Mouse (Mus musculus): ENCODE results near the gene Egr2. TPM values are rescaled to one million over a fixed set of nuclear protein-coding genes. Genes with fewer than 3 reads are reported as not detected.

Egr2 gene
- polyA plus RNA-seq, 1 experiment from 2014 or later: 0.08 TPM

DNA sequence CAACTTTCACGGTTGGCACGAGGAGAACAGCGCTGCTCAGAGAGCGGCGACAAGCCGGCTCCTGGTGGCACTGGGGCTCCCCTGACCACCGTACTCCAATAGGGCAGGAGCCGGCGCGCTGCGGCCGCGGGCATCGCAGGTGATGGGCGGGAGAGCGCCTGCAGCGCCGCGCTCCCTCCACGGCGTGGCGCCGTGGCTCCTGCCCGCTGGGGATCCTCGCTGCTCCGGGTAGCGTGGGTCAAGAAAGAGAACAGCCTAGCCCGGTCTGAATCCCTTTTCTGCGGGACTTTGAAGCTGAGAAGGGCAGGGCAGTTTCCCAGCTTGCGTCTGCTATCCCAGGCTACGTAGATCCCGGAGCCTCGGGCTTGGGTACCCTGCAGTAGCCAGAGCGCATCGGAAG lies 697 bp downstream of the Egr2 start:
- 1% methylated on average over 35 of the region's 35 CpGs for WGBS (ENCODE audit: insufficient replicate concordance)
- 0 out of 2 replicates have a peak, but pooled peaks have one; percentile 17 for ATAC-seq (ENCODE audit: low read depth)
- Histone ChIP-seq H3K4me3 (ENCODE audit: low read depth, low read length) (peak overlapping the region; percentile 69), H3K27ac (ENCODE audit: low read length) (no peak overlapping the region), H3K4me1 (ENCODE audit: control insufficient read depth, low read depth, low read length) (peaks cover 10% of the 10 kb centered on the region), H3K9me3 (replicated peaks; ENCODE audit: control insufficient read depth, low read length) (no peaks in the 10 kb centered on the region), H3K4me2 (ENCODE audit: low read depth, low read length) (peak overlapping the region; percentile 79), H3K36me3 (ENCODE audit: control insufficient read depth, insufficient read depth) (no peaks in the 10 kb centered on the region), H3K9ac (ENCODE audit: low read depth, low read length) (no peak overlapping the region), H3K27me3 (ENCODE audit: control insufficient read depth, insufficient read depth, low read depth, low read length) (peaks cover 83% of the 10 kb centered on the region)

DNA sequence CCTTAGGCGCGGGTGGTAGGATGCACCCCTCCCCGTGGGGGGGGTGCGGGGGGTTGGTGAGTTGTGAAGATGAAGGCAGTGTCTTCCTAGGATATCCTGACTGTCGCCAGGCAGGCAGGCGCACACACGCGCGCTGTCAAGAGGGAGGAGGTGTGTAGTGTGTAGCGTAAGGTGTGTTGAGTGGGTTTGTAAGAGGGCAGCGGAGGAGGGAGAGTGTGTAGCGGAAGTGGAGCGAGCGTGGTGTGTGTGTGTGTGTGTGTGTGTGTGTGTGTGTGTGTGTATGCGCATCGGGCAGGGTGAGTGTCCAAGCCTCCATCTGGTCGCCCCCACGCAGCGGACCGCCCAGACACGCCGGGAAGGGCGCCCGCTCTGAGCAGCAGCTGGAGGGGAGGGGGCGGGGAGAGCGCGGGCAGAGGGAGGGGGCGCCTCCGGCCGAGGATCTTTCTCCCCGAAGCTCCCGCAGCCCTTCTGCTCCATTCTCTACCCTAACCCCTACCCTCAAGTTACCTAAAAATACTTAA lies 1.4 kb downstream of the Egr2 start:
- no peaks in the 10 kb centered on the region for H3K9me3 ChIP-seq (replicated peaks; ENCODE audit: control insufficient read depth, low read length)
- H3K27me3 ChIP-seq (ENCODE audit: control insufficient read depth, insufficient read depth, low read depth, low read length): peaks cover 89% of the 10 kb centered on the region
- H3K27ac ChIP-seq (ENCODE audit: low read length): no peak overlapping the region
- ATAC-seq (ENCODE audit: low read depth): no peak; the same call in 1 of the 2 replicates
- peak overlapping the region; percentile 21; the same call in 1 of the 2 replicates for H3K9ac ChIP-seq (ENCODE audit: low read depth, low read length)
- peak overlapping the region; percentile 69 for H3K4me3 ChIP-seq (ENCODE audit: low read depth, low read length)
- no peaks in the 10 kb centered on the region for H3K36me3 ChIP-seq (ENCODE audit: control insufficient read depth, insufficient read depth)
- under 1% methylated on average over 30 of the region's 32 CpGs for WGBS (ENCODE audit: insufficient replicate concordance)
- peaks cover 10% of the 10 kb centered on the region for H3K4me1 ChIP-seq (ENCODE audit: control insufficient read depth, low read depth, low read length)
- peak overlapping the region; percentile 79 for H3K4me2 ChIP-seq (ENCODE audit: low read depth, low read length)

DNA sequence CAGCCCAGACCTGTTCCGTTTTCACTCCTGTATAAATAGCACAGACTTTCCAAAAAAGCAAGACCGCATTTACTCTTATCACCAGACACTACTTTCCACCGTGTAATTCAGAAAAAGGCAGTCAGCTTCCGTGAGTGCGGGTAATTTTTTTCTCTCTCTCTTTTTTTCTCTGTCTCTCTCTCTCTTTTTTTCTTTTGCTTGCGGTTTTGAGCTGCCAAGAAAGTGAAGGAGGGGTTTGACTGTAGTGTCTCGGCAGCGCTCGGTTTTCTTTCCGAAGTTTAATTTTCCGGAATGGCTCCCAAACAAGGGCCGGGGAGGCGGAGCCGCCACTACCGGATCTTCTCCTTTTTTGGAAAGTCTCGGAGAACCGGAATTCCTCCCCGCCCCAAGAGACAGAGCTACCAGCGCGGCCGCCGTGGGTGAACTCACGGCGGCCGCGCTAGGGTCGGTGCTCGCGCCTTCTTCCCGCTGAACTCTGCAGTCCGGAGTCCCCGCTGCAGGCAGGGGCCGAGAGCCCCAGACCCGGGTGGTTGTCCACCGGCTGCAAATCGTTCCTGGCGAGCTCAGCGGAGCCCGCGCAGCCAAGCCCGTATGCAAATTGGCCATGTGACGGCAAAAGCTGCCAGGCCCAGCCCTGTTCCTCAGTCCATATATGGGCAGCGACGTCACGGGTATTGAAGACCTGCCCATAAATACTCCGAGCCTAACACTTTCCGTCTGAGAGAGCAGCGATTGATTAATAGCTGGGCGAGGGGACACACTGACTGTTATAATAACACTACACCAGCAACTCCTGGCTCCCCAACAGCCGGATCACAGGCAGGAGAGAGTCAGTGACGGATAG lies 2.1 kb downstream of the Egr2 start:
- Histone ChIP-seq H3K4me2 (ENCODE audit: low read depth, low read length) (peak overlapping the region; percentile 79), H3K27me3 (ENCODE audit: control insufficient read depth, insufficient read depth, low read depth, low read length) (peaks cover 92% of the 10 kb centered on the region), H3K9me3 (replicated peaks; ENCODE audit: control insufficient read depth, low read length) (no peaks in the 10 kb centered on the region), H3K4me1 (ENCODE audit: control insufficient read depth, low read depth, low read length) (peaks cover 10% of the 10 kb centered on the region), H3K36me3 (ENCODE audit: control insufficient read depth, insufficient read depth) (no peaks in the 10 kb centered on the region), H3K27ac (ENCODE audit: low read length) (0 out of 2 replicates have a peak overlapping the region, but pooled peaks have one; percentile 31), H3K4me3 (ENCODE audit: low read depth, low read length) (peak overlapping the region; percentile 69), H3K9ac (ENCODE audit: low read depth, low read length) (peak overlapping the region; percentile 35)
- peak; percentile 88 for ATAC-seq (ENCODE audit: low read depth)
- whole genome bisulfite sequencing (ENCODE audit: insufficient replicate concordance): under 1% methylated on average over 51 of the region's 51 CpGs

DNA sequence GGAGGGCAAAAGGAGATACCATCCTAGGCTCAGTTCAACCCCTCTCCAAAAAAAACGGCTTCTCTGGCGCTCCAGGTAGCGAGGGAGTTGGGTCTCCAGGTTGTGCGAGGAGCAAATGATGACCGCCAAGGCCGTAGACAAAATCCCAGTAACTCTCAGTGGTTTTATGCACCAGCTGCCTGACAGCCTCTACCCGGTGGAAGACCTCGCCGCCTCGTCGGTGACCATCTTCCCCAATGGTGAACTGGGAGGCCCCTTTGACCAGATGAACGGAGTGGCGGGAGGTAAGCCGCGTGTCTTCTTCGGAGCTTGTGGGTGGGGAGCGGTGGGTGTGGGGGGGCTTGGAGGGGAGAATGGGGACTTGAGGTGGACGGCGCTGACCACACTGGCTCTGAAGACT lies 2.8 kb downstream of the Egr2 start:
- Histone ChIP-seq H3K9ac (ENCODE audit: low read depth, low read length) (no peak overlapping the region), H3K27me3 (ENCODE audit: control insufficient read depth, insufficient read depth, low read depth, low read length) (peaks cover 85% of the 10 kb centered on the region), H3K27ac (ENCODE audit: low read length) (no peak overlapping the region), H3K4me1 (ENCODE audit: control insufficient read depth, low read depth, low read length) (peaks cover 10% of the 10 kb centered on the region), H3K4me2 (ENCODE audit: low read depth, low read length) (peak overlapping the region; percentile 79), H3K9me3 (replicated peaks; ENCODE audit: control insufficient read depth, low read length) (no peaks in the 10 kb centered on the region), H3K4me3 (ENCODE audit: low read depth, low read length) (peak overlapping the region; percentile 69), H3K36me3 (ENCODE audit: control insufficient read depth, insufficient read depth) (no peaks in the 10 kb centered on the region)
- WGBS (ENCODE audit: insufficient replicate concordance): under 1% methylated on average over 19 of the region's 19 CpGs
- no peak for ATAC-seq (ENCODE audit: low read depth)

DNA sequence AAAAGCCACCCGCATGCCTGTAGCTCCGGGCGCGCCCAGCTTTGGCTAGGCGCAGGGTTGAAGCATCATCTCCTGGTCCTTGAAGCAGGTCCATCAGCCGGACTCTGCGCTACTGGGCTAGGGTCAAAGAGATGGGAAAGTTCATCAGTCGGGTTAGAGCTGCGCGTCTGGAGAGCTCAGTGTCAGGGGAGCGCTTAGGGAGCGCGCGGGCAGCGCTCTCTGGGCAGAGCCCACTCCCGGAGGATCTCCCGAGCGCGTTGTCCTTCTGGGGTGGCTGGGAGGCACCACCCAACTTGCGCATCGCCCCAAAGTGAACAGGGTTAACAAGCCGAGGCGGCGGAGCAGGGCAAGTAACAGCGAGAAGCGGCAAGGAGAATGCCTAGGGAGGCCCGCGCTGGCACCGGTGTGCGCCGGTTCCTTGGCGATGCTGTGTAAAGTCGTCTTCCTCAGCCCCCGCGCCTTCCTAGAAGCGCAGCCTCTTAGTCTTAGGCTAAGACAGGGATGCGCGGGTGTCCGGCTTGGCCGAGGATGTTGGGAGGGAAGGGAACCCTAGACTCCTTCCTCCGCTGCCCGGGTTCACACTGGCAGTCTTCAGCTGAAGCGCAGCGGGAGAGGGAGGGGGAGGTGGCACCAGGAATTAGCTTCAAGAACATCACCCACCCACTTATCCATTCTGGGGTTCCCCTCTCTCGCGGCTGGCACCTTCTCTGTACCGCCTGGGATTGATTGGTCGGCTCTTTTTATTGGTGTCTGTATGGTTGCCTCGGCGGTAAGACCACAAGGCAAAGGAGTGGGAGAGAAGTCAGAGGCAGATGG lies 3.5 kb downstream of the Egr2 start:
- H3K27me3 ChIP-seq (ENCODE audit: control insufficient read depth, insufficient read depth, low read depth, low read length): peaks cover 78% of the 10 kb centered on the region
- no peak for ATAC-seq (ENCODE audit: low read depth)
- peaks cover 10% of the 10 kb centered on the region for H3K4me1 ChIP-seq (ENCODE audit: control insufficient read depth, low read depth, low read length)
- no peaks in the 10 kb centered on the region for H3K36me3 ChIP-seq (ENCODE audit: control insufficient read depth, insufficient read depth)
- no peak overlapping the region for H3K9ac ChIP-seq (ENCODE audit: low read depth, low read length)
- WGBS (ENCODE audit: insufficient replicate concordance): 2% methylated on average over 50 of the region's 50 CpGs
- no peak overlapping the region for H3K27ac ChIP-seq (ENCODE audit: low read length)
- no peaks in the 10 kb centered on the region for H3K9me3 ChIP-seq (replicated peaks; ENCODE audit: control insufficient read depth, low read length)
- H3K4me3 ChIP-seq (ENCODE audit: low read depth, low read length): peak overlapping the region; percentile 69; the same call in 1 of the 2 replicates
- H3K4me2 ChIP-seq (ENCODE audit: low read depth, low read length): peak overlapping the region; percentile 79; the same call in 1 of the 2 replicates

DNA sequence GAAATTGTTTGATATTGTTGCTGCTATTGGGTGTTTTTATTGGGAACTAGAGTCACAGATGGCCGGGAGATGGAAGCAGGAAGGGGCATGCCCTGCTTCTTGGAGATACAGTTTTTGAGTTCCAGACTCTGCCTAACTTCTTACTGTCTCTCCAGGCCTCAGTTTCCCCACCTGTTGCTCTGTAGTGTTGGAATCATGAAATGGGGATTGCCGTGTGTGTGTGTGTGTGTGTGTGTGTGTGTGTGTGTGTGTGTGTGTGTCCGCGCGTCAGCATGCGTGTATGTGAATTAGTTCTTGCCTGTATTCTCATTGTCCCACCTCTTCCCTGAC lies 4.1 kb downstream of the Egr2 start:
- no peaks in the 10 kb centered on the region for H3K9me3 ChIP-seq (replicated peaks; ENCODE audit: control insufficient read depth, low read length)
- 50% methylated on average over 6 of the region's 6 CpGs for WGBS (ENCODE audit: insufficient replicate concordance)
- ATAC-seq (ENCODE audit: low read depth): no peak
- H3K27ac ChIP-seq (ENCODE audit: low read length): no peak overlapping the region
- peaks cover 73% of the 10 kb centered on the region for H3K27me3 ChIP-seq (ENCODE audit: control insufficient read depth, insufficient read depth, low read depth, low read length)
- H3K4me3 ChIP-seq (ENCODE audit: low read depth, low read length): no peak overlapping the region
- peaks cover 10% of the 10 kb centered on the region for H3K4me1 ChIP-seq (ENCODE audit: control insufficient read depth, low read depth, low read length)
- H3K9ac ChIP-seq (ENCODE audit: low read depth, low read length): no peak overlapping the region
- H3K36me3 ChIP-seq (ENCODE audit: control insufficient read depth, insufficient read depth): no peaks in the 10 kb centered on the region
- no peak overlapping the region for H3K4me2 ChIP-seq (ENCODE audit: low read depth, low read length)

DNA sequence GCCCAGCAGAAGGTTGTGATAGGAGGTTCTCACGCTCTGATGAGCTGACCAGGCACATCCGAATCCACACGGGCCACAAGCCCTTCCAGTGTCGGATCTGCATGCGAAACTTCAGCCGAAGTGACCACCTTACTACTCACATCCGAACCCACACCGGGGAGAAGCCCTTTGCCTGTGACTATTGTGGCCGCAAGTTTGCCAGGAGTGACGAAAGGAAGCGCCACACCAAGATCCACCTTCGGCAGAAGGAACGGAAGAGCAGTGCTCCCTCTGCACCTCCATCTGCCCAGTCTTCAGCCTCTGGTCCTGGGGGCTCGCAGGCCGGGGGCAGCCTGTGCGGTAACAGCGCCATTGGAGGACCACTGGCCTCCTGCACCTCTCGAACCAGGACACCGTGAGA lies 5.3 kb downstream of the Egr2 start:
- Histone ChIP-seq H3K36me3 (ENCODE audit: control insufficient read depth, insufficient read depth) (no peaks in the 10 kb centered on the region), H3K27me3 (ENCODE audit: control insufficient read depth, insufficient read depth, low read depth, low read length) (peaks cover 60% of the 10 kb centered on the region), H3K9ac (ENCODE audit: low read depth, low read length) (no peak overlapping the region), H3K27ac (ENCODE audit: low read length) (no peak overlapping the region), H3K9me3 (replicated peaks; ENCODE audit: control insufficient read depth, low read length) (no peaks in the 10 kb centered on the region), H3K4me3 (ENCODE audit: low read depth, low read length) (no peak overlapping the region), H3K4me1 (ENCODE audit: control insufficient read depth, low read depth, low read length) (peaks cover 7% of the 10 kb centered on the region), H3K4me2 (ENCODE audit: low read depth, low read length) (no peak overlapping the region)
- ATAC-seq (ENCODE audit: low read depth): no peak
- 23% methylated on average over 19 of the region's 19 CpGs for WGBS (ENCODE audit: insufficient replicate concordance)

DNA sequence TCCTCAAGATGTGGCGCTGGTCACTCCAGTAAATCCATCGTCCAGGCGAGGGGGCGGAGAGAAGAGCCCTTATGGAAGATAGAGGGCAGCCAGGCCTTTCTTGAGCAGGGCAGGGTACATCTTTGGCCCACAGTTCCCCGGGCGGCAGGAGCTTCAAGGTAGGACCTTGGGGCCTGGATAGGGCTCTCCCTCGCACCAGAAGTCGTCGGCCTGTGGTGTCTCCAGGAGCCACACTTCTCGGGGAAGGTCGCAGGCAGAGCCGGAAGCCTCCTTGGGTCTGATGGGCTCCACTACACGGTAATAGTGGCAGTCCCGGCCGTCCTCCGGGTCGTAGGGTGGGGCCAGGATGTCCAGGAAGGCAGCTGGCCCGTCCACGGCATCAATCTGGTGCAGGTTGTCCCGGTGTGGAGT lies 12.6 kb downstream of the Egr2 start:
- Histone ChIP-seq H3K36me3 (ENCODE audit: control insufficient read depth, insufficient read depth) (no peaks in the 10 kb centered on the region), H3K27ac (ENCODE audit: low read length) (no peak overlapping the region; the same call in 1 of the 2 replicates), H3K9ac (ENCODE audit: low read depth, low read length) (peak overlapping the region; percentile 86), H3K4me3 (ENCODE audit: low read depth, low read length) (peak overlapping the region; percentile 86), H3K4me2 (ENCODE audit: low read depth, low read length) (peak overlapping the region; percentile 95), H3K4me1 (ENCODE audit: control insufficient read depth, low read depth, low read length) (peaks cover 14% of the 10 kb centered on the region), H3K9me3 (replicated peaks; ENCODE audit: control insufficient read depth, low read length) (no peaks in the 10 kb centered on the region), H3K27me3 (ENCODE audit: control insufficient read depth, insufficient read depth, low read depth, low read length) (no peaks in the 10 kb centered on the region)
- WGBS (ENCODE audit: insufficient replicate concordance): 1% methylated on average over 19 of the region's 20 CpGs
- no peak for ATAC-seq (ENCODE audit: low read depth)

All from liver, embryonic 16.5 days (tissue).